Mouse (Mus musculus): ENCODE results near the gene Gm47995. TPM values are rescaled to one million over a fixed set of nuclear protein-coding genes. Genes with fewer than 3 reads are reported as not detected.
"Not testable (repeated sequence)": the region's sequence is repeated elsewhere in the genome, so short reads cannot be mapped to it uniquely, and the experiment has no call there.

Gm47995 gene
- polyA plus RNA-seq (2015; fragmentation: Nextera tagmentation; extraction: Ambion mirVana) = not detected in 2 replicates

DNA sequence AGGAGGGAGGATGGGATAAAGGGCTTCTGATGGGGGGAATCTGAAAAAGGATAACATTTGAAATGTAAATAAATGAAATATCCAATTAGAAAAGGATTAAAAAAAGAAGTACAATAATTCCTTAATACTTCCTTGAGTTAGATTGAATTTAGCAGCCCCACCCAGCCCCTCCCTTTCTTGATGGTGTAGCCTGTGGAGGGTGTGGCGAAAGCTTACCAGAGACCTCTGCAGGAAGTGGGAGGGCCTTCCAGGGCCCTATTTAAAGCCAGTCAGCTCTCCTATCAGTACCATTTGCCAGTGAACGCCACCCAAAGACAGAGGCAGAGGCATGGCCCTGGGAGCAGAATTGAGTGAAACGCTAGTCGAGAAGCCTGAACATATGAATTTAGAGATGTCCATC lies at the start of gene Gm47995:
TSS of gene Gm47995 (plus strand) at position 329 of the 400 bp plus-strand sequence.
- not testable (repeated sequence) for H3K27me3 ChIP-seq; H3K4me2 ChIP-seq; ATAC-seq (ENCODE audit: low FRiP score, low read depth); H3K4me3 ChIP-seq; H3K9me3 ChIP-seq; H3K27ac ChIP-seq (replicated peaks); H3K9ac ChIP-seq; H3K36me3 ChIP-seq; H3K4me1 ChIP-seq (replicated peaks)
- 81% methylated on average over 2 of the region's 4 CpGs for WGBS

DNA sequence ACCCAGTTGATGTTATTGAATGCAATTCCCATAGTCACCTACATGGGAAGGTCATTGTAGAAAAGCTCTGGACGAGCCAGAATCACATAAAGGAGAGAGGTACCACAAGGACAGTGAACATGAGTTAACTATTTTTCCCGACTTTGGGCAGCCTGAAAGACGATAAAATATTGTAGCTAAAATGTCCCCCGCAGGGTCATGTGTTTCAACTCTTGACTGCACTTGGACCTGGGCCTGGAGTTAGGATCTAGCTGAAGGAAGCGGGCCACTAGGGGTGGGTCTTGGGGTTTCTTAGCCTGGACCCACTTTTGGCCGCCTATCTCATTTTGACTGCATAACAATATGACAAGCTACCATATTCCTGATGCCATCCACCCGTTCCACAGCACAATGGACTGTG lies 48.0 kb upstream of the Gm47995 start:
- WGBS = 90% methylated on average over 7 of the region's 7 CpGs
- no peaks in the 10 kb centered on the region for H3K9me3 ChIP-seq
- no peak overlapping the region for H3K9ac ChIP-seq
- H3K4me2 ChIP-seq = no peak overlapping the region
- no peak overlapping the region for H3K4me3 ChIP-seq
- no peaks in the 10 kb centered on the region for H3K36me3 ChIP-seq
- H3K27me3 ChIP-seq = no peaks in the 10 kb centered on the region
- no peak for ATAC-seq (ENCODE audit: low FRiP score, low read depth)
- H3K27ac ChIP-seq (replicated peaks) = no peak overlapping the region
- H3K4me1 ChIP-seq (replicated peaks) = no peaks in the 10 kb centered on the region

DNA sequence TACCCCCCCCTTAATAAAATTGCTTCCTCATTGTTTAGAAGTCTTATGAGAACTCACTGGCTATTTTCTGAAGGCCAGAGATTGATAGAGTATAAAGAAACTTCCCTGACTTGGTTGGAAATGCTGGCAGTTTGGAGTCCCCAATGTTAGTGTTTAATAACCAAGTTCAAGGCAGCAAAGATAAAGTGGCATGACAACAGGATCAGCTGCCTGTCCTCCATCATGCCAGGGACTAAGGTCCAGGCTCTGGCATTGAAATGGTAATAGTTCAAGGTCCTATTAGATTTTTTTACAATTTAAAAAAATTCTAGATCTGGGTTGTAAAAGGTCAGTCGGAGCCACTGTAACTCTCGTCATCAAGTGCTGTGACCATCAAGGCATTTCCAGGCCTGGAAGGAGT lies 47.2 kb upstream of the Gm47995 start:
- no peaks in the 10 kb centered on the region for H3K9me3 ChIP-seq
- WGBS = 59% methylated on average over 2 of the region's 2 CpGs

DNA sequence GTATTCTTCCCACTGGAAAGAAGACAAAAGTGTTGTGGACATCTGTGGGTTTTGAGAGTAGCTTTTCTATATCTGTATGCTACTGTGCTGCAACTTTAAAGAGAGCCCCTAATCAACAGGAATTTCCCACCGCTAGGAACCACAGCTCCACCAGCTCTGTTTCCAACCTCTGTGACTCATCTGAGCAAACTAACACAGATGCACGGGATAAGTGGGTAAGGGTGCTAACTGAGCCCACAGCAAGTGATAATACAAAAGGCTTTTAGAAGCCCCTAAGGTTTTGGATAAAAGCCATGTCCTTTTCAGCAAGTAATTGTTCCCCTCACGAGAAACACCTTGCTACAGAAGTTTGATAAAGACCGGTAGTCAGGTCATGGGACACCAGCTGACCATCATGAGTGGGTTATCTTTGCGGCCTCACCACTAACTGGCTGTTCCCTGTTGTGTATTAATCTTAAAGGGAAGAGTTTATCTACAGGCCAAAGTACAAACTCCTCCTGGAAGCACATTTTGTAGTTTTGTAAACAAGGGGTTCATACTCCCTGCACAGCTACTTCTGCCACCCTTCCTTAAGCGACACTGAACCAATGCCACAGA lies 45.1 kb upstream of the Gm47995 start:
- 85% methylated on average over 6 of the region's 6 CpGs for WGBS
- Histone ChIP-seq H3K9ac (no peak overlapping the region), H3K27me3 (no peaks in the 10 kb centered on the region), H3K27ac (replicated peaks) (no peak overlapping the region), H3K4me3 (no peak overlapping the region), H3K36me3 (no peaks in the 10 kb centered on the region), H3K4me2 (no peak overlapping the region), H3K4me1 (replicated peaks) (no peaks in the 10 kb centered on the region; the same call in 1 of the 2 replicates), H3K9me3 (no peaks in the 10 kb centered on the region)
- no peak for ATAC-seq (ENCODE audit: low FRiP score, low read depth)

More for the DNA sequence above, 47.2 kb upstream of the Gm47995 start:
- ATAC-seq (ENCODE audit: low FRiP score, low read depth) = no peak
- Histone ChIP-seq H3K27ac (replicated peaks) (no peak overlapping the region), H3K4me3 (no peak overlapping the region), H3K4me1 (replicated peaks) (no peaks in the 10 kb centered on the region), H3K36me3 (no peaks in the 10 kb centered on the region), H3K27me3 (no peaks in the 10 kb centered on the region), H3K4me2 (no peak overlapping the region), H3K9ac (no peak overlapping the region)

DNA sequence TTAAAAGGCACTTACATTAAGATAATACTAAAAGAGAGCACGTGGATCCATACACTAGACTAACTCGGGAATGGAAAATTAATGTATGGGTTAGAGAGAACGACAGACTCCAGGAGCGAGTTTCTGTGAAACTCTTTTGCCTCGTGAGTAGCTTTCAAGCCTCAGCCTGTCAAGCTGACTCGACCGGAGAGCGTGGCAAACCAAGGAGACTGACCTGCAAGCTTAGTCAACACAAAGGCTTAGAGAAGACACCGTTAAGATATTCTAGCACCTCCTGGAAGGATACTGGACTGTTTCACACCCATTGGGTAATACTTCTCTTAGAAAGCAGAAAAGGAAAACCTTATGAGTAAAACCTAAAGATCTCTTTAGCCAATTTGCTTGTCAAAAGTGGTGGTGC lies 44.1 kb upstream of the Gm47995 start:
- not testable (repeated sequence) for H3K9ac ChIP-seq; H3K9me3 ChIP-seq; H3K27ac ChIP-seq (replicated peaks); H3K36me3 ChIP-seq; H3K27me3 ChIP-seq; H3K4me1 ChIP-seq (replicated peaks); ATAC-seq (ENCODE audit: low FRiP score, low read depth); H3K4me3 ChIP-seq; H3K4me2 ChIP-seq
- 95% methylated on average over 9 of the region's 9 CpGs for WGBS

DNA sequence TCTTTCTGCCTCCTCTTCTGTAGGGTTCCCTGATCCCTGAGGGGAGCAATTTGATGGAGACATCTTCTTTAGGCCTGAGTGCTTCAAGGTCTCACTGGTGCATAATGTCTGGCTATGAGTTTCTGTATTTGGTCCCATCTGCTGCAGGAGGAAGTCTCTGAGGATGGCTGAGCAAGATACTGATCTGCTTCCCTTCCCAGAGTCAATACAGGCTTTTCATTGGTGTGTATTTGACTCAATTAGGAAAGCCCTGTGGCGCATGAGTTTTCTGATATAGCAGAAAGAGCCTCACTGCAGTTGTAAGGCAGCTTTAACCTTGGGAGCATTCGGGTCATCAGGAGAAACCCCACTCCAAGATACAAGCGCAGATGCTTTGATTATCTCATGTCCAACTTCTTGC lies 42.1 kb upstream of the Gm47995 start:
- Histone ChIP-seq H3K27me3 (no peaks in the 10 kb centered on the region), H3K4me3 (no peak overlapping the region), H3K4me2 (no peak overlapping the region), H3K36me3 (no peaks in the 10 kb centered on the region), H3K4me1 (replicated peaks) (no peaks in the 10 kb centered on the region; the same call in 1 of the 2 replicates), H3K9me3 (no peaks in the 10 kb centered on the region), H3K27ac (replicated peaks) (no peak overlapping the region), H3K9ac (no peak overlapping the region)
- no peak for ATAC-seq (ENCODE audit: low FRiP score, low read depth)
- WGBS = 91% methylated on average over 3 of the region's 3 CpGs

DNA sequence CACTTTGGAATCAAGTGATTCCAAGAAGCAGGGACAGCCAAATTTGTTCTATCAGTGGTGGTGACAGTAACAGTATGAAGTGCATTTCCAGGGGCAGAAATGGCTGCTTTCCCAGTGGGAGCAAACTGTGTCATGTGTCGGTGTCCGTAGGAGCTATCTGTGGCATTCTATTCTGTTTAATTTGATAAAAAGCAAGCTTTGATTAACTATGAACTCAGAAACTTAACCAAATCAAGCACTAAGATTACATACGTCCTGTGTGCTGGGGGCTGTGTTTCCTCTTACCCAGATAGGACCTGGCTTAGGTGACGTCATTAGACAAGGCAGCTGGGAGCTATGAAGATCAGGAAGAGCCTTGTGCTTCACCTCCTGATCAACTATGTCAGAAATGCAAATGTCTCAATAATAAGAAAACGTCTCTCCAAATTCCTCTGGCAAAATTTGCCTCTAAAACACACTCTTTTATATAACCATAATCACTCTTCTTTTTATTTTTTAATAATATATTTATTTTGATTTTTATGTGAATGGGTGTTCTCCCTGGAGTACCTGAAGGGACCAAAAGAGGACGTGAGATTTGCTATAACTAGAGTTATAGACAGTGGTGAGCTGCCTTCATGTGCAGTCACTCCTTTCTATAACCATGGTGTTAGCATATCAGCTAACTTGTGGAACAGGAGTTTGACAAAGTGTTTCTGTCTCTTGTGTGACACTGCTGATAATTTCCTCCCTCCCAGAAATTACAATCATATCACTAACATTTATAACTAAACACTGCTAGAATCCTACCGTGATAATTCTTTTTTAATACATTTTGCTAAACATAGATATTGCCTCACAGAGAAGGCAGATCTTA lies 41.2 kb upstream of the Gm47995 start:
- Histone ChIP-seq H3K4me1 (replicated peaks) (no peaks in the 10 kb centered on the region; the same call in 1 of the 2 replicates), H3K9me3 (no peaks in the 10 kb centered on the region), H3K36me3 (no peaks in the 10 kb centered on the region), H3K9ac (no peak overlapping the region), H3K4me2 (no peak overlapping the region), H3K27me3 (no peaks in the 10 kb centered on the region), H3K27ac (replicated peaks) (no peak overlapping the region), H3K4me3 (no peak overlapping the region)
- no peak for ATAC-seq (ENCODE audit: low FRiP score, low read depth)
- WGBS = 79% methylated on average over 7 of the region's 7 CpGs

DNA sequence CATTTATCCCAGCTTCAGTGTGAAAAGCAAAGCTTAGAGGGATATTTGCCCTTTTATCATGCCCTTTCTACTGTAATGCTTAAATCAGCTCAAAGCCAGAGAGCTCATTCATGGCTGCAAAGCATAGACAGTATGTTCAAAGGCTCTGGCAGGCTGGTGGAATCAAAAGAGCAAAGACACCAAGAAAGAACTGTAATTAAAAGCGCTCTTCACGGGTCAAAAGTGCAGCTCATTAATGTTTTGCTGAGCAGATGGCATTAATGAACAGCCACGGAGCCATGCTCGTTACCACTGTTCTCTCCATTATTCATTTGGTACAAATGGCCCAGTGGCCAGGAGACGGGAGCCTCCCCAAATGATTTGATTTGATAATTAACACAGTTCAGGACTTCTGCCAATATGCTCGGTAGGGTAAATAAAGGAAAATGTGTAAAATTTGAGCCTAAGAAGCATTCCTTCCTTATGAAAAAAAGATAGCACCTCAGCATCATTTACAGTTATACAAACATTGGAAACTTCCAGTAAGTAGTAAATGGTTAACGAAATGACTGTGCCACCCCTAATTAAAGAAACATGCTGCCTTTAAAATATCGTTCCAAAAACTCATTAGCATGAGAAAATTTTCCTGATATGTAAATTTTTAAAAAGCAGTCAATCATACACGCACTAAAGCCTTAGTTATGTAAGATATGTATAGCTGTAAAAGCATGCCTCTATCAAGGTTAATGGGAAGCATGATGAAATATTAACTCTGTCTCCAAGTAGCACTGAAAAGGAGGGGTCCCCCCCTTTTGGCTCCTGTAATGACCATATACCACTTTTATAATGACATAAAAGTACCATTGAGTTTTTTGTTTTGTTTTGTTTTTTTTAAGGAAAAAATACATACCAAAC lies 40.0 kb upstream of the Gm47995 start:
- peak; percentile 63; the same call in 1 of the 2 replicates for ATAC-seq (ENCODE audit: low FRiP score, low read depth)
- no peak overlapping the region for H3K4me2 ChIP-seq
- no peaks in the 10 kb centered on the region; the same call in 1 of the 2 replicates for H3K4me1 ChIP-seq (replicated peaks)
- no peaks in the 10 kb centered on the region for H3K27me3 ChIP-seq
- H3K36me3 ChIP-seq = no peaks in the 10 kb centered on the region
- no peak overlapping the region for H3K9ac ChIP-seq
- no peak overlapping the region for H3K4me3 ChIP-seq
- H3K9me3 ChIP-seq = no peaks in the 10 kb centered on the region
- no peak overlapping the region for H3K27ac ChIP-seq (replicated peaks)
- WGBS = 31% methylated on average over 9 of the region's 9 CpGs

DNA sequence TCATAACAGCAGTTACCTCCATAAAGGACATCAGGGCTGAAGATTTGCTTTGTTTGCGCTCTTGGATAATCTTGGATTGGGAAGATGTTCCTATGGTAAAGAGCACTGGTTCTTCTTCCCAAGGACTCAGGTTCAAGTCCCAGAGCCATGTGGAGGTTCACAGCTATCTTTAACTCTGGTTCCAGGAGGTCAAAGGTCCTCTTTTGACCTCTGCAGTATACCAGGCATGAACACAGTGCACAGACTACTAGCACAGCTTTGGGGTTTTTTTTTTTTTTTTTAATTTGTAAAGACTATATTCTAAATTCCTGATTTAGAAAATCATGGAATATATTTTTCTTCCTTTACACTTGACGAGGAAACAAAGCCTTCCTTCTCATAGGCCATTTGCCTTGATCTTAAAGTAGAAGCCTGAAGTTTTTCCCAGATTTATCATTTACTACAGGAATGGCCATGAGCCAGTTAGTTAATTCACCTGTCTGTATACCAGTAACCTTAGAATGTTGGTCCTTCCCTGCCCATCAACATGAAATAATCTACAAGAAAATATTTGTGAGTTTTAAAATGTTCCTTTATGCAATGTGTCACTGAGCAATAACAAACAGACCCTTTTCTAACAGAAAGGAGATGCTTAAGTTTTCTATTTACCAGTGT lies 39.3 kb upstream of the Gm47995 start:
- Histone ChIP-seq H3K9ac (no peak overlapping the region), H3K9me3 (no peaks in the 10 kb centered on the region), H3K4me3 (no peak overlapping the region), H3K4me2 (no peak overlapping the region), H3K36me3 (no peaks in the 10 kb centered on the region), H3K4me1 (replicated peaks) (no peaks in the 10 kb centered on the region; the same call in 1 of the 2 replicates), H3K27me3 (no peaks in the 10 kb centered on the region), H3K27ac (replicated peaks) (no peak overlapping the region)
- WGBS = 92% methylated on average over 2 of the region's 2 CpGs
- ATAC-seq (ENCODE audit: low FRiP score, low read depth) = no peak

DNA sequence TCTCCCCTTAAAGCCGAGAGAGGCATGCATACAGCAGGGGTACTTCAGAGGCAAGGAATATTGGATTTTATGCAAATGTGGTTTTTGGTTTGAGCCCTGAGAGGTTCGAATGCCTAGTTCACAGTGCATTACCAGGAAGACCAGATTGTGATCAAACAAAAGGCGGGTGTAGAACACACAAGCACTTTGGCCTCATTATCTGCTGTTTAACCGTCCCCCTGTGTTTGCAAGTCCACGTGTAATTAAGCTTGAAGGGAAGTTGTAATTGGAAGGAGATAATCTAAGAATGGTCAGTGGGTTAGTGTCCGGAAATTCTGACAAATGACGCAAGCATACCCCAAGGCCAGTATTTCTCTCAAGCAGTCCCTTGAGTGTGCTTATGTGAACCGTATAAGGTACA lies 32.2 kb upstream of the Gm47995 start:
- no peak overlapping the region for H3K4me2 ChIP-seq
- H3K36me3 ChIP-seq = no peaks in the 10 kb centered on the region
- 38% methylated on average over 8 of the region's 8 CpGs for WGBS
- H3K27me3 ChIP-seq = no peaks in the 10 kb centered on the region
- H3K27ac ChIP-seq (replicated peaks) = no peak overlapping the region
- H3K9me3 ChIP-seq = no peaks in the 10 kb centered on the region
- no peak for ATAC-seq (ENCODE audit: low FRiP score, low read depth)
- no peak overlapping the region for H3K4me3 ChIP-seq
- peaks cover 13% of the 10 kb centered on the region for H3K4me1 ChIP-seq (replicated peaks)
- no peak overlapping the region for H3K9ac ChIP-seq

DNA sequence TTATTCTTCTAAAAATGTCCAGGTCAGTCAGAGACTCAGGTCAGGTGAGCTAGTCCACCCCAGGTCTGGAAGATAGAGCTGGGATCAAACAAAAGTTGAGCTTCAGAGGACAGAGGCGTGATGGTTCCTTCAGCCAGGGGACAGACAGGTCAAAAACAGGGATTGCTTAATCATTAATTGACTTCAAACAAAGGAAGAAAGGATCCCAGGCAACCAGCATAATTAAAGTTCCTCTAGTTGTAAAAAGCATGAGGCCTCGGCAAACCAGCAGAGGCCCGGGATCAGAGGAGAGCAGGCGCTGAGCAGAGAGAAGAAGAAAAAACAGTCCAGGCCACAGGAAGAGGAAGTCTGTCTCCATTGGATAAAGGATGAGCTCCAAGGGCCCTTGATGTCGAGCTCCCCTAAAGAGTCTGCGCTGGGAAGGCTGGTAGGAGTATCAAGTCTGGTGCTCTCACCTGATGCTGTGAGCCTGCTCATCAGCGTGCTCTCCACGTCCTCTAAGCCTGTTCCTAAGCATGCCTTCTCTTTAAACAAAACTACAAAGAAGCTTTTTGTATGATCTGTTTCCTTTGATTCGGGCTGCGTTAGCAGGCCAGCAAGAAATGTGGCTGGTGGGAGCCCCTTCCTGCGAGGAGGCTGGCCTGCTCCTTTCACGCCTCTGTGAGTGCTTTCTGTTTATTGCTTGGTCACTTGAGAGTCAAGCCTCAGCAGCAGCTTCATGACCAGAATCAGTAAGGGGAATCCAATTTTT lies 30.8 kb upstream of the Gm47995 start:
- Histone ChIP-seq H3K4me3 (no peak overlapping the region), H3K4me1 (replicated peaks) (peaks cover 13% of the 10 kb centered on the region), H3K27me3 (no peaks in the 10 kb centered on the region), H3K9me3 (no peaks in the 10 kb centered on the region), H3K36me3 (no peaks in the 10 kb centered on the region), H3K9ac (no peak overlapping the region), H3K4me2 (no peak overlapping the region), H3K27ac (replicated peaks) (no peak overlapping the region)
- ATAC-seq (ENCODE audit: low FRiP score, low read depth) = peak; percentile 76; the same call in 1 of the 2 replicates
- WGBS = 18% methylated on average over 12 of the region's 12 CpGs
